Mouse (Mus musculus): ENCODE measurements around the gene Tnfrsf13b.
"Not testable (repeated sequence)": the region's sequence is repeated elsewhere in the genome, so short reads cannot be mapped to it uniquely, and the experiment has no call there.

The Tnfrsf13b gene

GRCm38 (mm10) chr11:61127421-61128055, 983 bp downstream of the Tnfrsf13b start:
- DNase-seq (ENCODE audit: low read depth, low spot score) = no peak

DNA sequence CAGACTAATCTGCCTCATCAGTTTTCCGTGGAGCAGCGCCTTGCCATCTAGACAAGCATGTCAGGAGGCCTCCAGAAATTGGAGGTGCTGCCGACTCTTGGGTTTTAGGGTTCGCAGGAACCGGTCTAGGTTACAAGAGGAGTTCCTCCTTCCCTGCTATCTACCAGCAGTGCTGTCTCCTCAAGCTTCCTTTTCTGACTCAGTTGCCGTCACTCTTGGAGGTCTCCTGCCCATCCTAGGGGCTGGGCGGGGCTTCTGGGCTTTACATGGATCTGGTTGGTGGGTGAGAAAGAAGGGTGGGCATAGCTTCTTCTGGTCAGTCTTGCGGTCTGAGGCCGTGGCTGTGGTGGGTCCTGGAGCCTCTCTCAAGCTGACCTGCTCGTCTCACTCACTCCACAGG, 2.8 kb downstream of the Tnfrsf13b start:
- no peak for DNase-seq (ENCODE audit: low read depth, low spot score)

GRCm38 (mm10) chr11:61130646-61131045, 4.1 kb downstream of the Tnfrsf13b start:
- not testable (repeated sequence) for DNase-seq (ENCODE audit: low read depth, low spot score)

DNA sequence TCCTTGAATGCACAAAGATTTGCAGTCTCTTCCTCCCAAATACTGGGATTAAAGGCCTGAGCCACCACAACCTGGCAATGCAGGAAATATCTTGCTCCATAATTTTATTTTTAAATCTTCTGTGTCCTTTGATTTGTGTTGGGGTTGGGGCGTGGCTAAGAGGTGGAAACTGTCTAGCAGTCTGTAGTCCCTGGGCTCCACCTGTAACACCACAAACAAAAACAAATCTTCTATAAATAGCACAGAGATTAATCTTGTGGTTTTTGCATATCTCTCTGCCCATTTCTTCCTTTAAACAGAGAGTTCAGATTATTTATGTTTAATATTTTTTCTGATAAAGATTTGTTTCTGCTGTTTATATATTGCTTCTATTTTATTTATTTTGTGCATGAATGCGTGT, 6.4 kb downstream of the Tnfrsf13b start:
- DNase-seq (ENCODE audit: low read depth, low spot score) = no peak

DNA sequence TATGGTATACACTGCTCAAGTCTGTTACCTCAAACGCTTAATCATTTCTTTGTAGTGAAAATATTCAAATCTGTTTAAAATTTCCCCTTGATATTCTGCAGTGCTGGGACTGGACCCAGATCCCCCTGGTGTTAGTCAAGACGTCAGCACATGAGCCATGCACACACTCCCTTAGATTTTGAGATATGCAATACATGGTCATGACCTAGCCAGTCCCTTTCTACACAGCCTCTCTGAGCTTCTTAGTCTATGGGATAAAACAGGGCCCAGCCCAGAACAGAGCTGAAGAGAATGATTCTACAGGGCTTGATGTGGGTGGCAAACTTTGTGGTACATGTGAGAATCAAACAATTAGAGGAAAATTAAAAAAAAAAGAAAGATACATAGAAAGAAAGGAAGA, 15.1 kb downstream of the Tnfrsf13b start:
- DNase-seq (ENCODE audit: low read depth, low spot score) = no peak

GRCm38 (mm10) chr11:61142262-61142661, 15.7 kb downstream of the Tnfrsf13b start:
- no peak for DNase-seq (ENCODE audit: low read depth, low spot score)

DNA sequence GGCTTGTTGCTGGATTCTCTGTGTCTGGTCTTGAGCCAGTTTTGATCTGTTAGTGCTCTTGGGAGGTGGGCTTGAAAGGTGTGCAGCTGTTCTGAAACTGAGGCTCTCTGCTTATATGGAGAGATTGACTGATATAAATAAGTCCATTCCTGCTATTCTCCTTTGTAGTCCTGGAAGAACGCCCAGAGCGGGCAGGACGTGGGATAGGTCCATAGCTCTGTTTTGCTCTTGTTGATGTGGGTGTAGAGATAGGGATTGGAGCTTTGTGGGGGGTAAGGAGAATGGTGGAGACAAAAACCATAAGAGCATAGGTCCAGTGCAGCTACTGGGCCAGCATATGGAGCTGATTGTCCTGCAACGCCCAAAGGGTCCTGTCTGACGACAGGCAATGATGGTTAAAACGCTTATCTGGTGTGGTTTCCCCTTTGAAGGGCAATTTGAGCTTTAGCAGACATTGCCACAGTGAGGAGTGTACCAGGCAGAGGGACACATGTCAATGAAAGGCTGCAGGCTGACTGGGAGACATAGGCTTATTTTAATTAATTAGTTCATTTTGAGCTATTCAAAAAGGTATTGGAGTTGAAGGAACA, 16.5 kb downstream of the Tnfrsf13b start:
- DNase-seq (ENCODE audit: low read depth, low spot score) = no peak

DNA sequence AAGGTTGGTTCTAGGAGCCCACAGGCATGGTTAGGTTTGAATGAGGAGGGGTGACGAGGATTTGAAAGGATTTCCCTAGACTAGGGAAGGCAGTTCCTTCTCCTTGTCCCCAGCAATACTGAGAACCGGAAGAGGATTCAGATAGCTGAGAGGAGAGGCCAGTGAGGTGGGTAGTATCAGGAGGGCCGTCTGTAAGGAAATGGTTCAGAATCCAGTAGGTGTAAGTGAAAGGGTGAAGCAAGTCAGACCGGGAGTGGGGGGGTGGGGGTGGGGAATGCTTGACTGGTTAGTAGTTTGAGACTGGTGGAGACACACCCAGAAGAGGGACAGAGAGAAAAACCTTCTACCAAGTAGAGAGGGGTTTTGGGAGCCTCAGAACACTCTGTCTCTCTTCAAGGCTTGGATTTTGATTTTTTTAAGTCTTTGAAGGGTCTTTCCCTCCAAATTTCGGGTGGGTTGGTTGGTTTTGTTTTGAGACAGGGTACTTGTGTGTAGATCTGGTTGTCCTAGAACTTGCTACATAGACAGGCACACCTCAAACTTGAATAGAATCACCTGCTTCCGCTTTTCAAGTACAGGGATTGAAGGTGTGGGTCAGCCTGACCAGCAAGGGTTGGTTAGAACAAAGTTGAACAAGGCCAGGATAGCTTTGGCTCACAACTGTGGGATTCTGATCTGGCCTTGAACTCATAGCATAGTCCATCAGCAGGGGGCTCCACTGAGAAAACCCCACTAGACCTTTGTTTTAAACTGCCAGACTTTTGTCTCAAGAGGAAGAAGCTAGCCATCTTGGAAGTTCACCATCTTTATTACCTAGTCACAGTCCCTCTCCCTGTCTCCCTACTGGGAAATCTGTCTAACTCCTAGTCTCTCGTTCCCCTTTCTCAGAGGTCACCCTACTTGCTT, 17.3 kb downstream of the Tnfrsf13b start:
- no peak for DNase-seq (ENCODE audit: low read depth, low spot score)

- DNase-seq (ENCODE audit: low read depth, low spot score) = no peak
These were observed 19.0 kb downstream of the Tnfrsf13b start for GRCm38 (mm10) chr11:61145551-61145950.

GRCm38 (mm10) chr11:61146645-61147299, 20.2 kb downstream of the Tnfrsf13b start:
- DNase-seq (ENCODE audit: low read depth, low spot score) = no peak

DNA sequence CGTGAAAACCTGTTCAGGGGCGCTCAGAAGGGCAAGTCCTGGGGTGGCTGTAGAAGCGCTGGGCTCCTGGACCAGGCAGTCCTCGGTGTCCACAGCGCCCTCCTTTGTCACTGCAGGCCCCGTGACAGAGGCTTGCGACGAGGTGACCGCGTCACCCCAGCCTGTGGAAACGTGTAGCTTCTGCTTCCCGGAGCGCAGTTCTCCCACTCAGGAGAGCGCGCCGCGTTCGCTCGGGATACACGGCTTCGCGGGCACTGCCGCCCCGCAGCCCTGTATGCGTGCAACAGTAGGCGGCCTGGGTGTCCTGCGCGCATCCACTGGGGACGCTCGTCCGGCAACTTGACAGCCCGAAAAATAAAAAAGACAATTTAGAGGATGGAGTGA, 20.7 kb downstream of the Tnfrsf13b start:
- no peak for DNase-seq (ENCODE audit: low read depth, low spot score)

DNA sequence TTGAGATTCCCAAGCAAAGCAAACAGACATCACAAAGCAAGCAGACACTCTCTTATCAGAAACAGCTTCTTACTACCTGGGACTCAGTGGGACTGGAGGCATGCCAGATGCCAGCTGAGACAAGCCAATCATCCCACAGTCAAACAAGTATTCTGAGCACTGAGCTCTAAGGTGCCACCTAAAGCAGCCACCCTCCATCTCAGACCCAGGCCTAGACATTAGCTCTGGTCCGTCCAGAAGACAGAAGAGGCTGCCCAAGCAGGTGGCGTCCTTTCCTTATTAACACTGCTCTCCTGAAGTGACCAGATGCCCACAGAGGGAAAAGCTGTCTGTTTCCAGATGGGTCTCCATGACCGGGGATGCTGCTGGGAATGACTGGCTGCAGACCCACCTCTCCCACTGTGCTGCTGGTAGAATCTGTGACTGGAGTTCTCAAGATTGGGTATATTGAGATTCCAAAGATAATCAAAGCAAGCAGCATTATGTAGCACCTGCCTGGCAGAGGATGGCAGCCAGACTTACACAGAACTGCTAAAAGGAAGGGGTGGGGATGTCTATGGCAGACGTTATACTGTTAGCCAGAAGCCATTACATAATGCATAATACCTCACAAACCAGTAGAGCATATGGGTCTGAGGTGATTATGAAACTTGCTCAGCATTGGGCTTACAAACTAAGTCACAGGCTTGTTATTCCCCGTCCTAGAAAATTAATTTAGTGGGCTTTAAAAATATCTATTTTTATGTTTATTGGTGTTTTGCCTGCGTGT, 23.9 kb downstream of the Tnfrsf13b start:
- DNase-seq (ENCODE audit: low read depth, low spot score) = no peak

GRCm38 (mm10) chr11:61155727-61156126, 29.2 kb downstream of the Tnfrsf13b start:
- no peak for DNase-seq (ENCODE audit: low read depth, low spot score)

- DNase-seq (ENCODE audit: low read depth, low spot score) = no peak
These were observed 31.6 kb downstream of the Tnfrsf13b start for GRCm38 (mm10) chr11:61158141-61158540.

- no peak for DNase-seq (ENCODE audit: low read depth, low spot score)
These were observed 33.5 kb downstream of the Tnfrsf13b start for GRCm38 (mm10) chr11:61159796-61160732.

- DNase-seq (ENCODE audit: low read depth, low spot score) = no peak
These were observed 34.6 kb downstream of the Tnfrsf13b start for GRCm38 (mm10) chr11:61161121-61161520.

DNA sequence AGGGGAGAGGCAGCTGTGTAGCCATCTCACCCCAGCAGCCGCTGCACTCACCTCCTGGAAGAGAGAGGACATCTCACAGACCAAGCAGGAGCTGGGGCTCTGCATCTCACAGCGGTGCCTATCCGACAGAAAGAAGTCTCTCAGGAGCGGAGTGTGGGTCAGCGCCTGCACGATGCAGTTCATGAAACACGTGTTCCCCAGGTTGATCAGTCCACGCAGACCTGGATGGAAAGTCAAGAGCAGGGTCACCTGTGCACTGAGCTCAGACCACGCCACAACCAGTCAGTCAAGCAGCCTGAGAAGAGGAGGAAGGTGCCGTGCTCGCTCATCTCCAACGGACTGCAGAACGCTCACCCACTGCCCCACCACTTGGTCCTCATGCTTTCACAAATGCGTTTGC, 36.2 kb downstream of the Tnfrsf13b start:
- no peak for DNase-seq (ENCODE audit: low read depth, low spot score)

- no peak for DNase-seq (ENCODE audit: low read depth, low spot score)
These were observed 36.8 kb downstream of the Tnfrsf13b start for GRCm38 (mm10) chr11:61163341-61163740.

DNA sequence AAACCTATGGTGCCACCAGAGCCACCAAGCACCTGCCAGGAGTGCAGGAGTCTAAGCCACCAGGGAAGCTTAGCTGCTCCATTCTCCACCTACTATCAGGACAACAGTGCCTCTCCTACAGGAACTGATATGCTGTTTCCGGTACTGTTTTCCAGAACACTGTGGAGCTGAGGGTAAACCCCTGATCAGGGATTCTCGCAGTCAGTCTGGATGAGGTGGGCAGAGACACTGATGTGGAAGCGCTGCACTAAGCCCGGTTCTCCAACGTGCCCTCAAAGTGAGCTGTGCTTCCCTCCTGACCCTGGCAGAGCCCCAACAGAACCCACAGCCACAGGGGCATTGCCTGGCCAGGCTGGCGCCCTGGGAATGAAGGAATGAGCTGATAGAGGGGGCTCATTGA, 37.8 kb downstream of the Tnfrsf13b start:
- no peak for DNase-seq (ENCODE audit: low read depth, low spot score)

DNA sequence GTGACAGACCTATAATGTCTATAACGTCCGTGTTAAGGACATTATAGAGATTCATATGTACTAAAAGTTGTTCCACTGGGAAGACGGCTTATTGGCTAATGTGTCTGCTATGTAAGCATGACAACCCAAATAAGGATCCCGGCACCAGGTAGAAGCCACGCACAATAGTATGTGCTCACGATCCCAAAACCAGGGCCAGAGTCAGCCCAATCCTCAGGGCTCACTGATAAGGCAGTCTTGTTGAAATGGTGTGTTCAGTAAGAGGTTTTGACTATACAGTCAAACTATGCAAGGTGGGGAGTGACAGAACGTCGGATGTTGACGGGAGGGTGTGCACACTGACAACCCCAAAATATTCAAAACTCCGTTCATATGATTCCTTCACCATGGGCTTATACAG, 38.3 kb downstream of the Tnfrsf13b start:
- no peak for DNase-seq (ENCODE audit: low read depth, low spot score)
